Mouse (Mus musculus) bone marrow macrophage, adult 2 months (primary cell): Measurements from ENCODE around the gene Slc9c1.

Experiments
- CTCF ChIP-seq: IDR thresholded peaks from 2 replicates; pipeline ENCODE4 v1.5.1; 2012; ENCODE audit warnings: low read depth, mild to moderate bottlenecking, low read length, moderate library complexity
- POLR2A ChIP-seq: IDR thresholded peaks from 2 replicates; pipeline ENCODE4 v1.6.1; 2012; ENCODE audit warnings: mild to moderate bottlenecking, low read depth, low read length, borderline replicate concordance

GRCm38 (mm10) chr16:45610267-45610666, 75.2 kb downstream of the Slc9c1 start, which contains the start of gene Gcsam:
- TF ChIP-seq CTCF = no peak
- TF ChIP-seq POLR2A = no peak
